Mouse (Mus musculus): ENCODE data around the gene Gm36210. TPM values are rescaled to one million over a fixed set of nuclear protein-coding genes. Genes with fewer than 3 reads are reported as not detected.

Gene Gm36210
- polyA plus RNA-seq, 1 experiment from 2014 or later = 0.22 TPM

DNA sequence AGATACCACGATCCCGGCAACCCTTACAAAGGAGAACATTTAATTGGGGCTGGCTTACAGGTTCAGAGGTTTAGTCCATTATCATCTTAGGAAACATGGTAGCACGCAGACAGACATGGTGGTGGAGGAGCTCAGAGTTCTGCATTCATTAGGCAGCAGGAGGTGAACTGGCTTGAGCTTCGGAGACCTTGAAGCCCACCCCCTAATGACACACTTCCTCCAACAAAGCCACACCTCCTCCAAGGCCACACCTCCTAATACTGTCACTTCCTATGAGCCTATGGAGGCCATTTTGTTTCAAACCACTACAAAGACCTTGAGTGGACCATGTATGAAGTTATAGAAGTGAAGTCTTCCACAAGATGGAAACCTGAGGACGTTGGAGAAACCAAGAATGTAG is 5.9 kb upstream of the Gm36210 start:
- H3K27ac ChIP-seq (ENCODE audit: low read depth, low read length) = no peak overlapping the region
- no peak overlapping the region for H3K4me3 ChIP-seq (ENCODE audit: low read depth, low read length)
- H3K9ac ChIP-seq (ENCODE audit: low read depth, low read length) = no peak overlapping the region
- H3K27me3 ChIP-seq (replicated peaks; ENCODE audit: control insufficient read depth, insufficient read depth, low read length) = no peaks in the 10 kb centered on the region
- H3K36me3 ChIP-seq (ENCODE audit: control insufficient read depth, insufficient read depth, low read length) = no peaks in the 10 kb centered on the region
- no peak overlapping the region for H3K4me2 ChIP-seq
- WGBS = 56% methylated on average over 5 of the region's 5 CpGs
- DNase-seq (ENCODE audit: low spot score) = no peak
- no peaks in the 10 kb centered on the region for H3K9me3 ChIP-seq (ENCODE audit: control insufficient read depth, low read length)
- ATAC-seq (replicated peaks; ENCODE audit: low FRiP score) = no peak
- H3K4me1 ChIP-seq (replicated peaks; ENCODE audit: control insufficient read depth, insufficient read depth, low read length) = peaks cover 11% of the 10 kb centered on the region

DNA sequence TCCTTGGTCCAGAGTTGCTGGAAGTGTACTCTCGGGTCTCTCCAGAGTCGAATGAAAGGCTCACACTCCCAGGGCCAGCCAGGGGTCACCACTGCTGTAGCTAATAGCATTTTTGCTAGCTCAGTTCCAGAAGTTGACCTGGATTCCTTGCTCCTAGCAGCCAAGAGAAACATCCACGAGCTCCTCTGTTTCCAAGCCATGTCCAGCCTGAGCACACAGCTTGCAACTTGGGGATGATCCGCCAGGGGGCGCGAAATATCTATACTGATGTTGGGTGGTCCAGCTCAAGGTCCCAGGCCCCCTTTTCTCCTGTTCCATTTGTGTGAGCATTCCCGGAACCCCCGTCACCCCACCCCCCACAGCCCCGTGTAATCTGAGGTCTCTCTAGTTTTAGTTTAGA is 5.2 kb upstream of the Gm36210 start:
- ATAC-seq (replicated peaks; ENCODE audit: low FRiP score) (no peak), DNase-seq (ENCODE audit: low spot score) (no peak)
- no peaks in the 10 kb centered on the region for H3K36me3 ChIP-seq (ENCODE audit: control insufficient read depth, insufficient read depth, low read length)
- H3K9ac ChIP-seq (ENCODE audit: low read depth, low read length) = no peak overlapping the region
- no peaks in the 10 kb centered on the region for H3K9me3 ChIP-seq (ENCODE audit: control insufficient read depth, low read length)
- H3K4me1 ChIP-seq (replicated peaks; ENCODE audit: control insufficient read depth, insufficient read depth, low read length) = peaks cover 10% of the 10 kb centered on the region
- no peak overlapping the region for H3K4me2 ChIP-seq
- no peak overlapping the region for H3K27ac ChIP-seq (ENCODE audit: low read depth, low read length)
- WGBS = 31% methylated on average over 9 of the region's 9 CpGs
- H3K4me3 ChIP-seq (ENCODE audit: low read depth, low read length) = no peak overlapping the region
- no peaks in the 10 kb centered on the region for H3K27me3 ChIP-seq (replicated peaks; ENCODE audit: control insufficient read depth, insufficient read depth, low read length)

DNA sequence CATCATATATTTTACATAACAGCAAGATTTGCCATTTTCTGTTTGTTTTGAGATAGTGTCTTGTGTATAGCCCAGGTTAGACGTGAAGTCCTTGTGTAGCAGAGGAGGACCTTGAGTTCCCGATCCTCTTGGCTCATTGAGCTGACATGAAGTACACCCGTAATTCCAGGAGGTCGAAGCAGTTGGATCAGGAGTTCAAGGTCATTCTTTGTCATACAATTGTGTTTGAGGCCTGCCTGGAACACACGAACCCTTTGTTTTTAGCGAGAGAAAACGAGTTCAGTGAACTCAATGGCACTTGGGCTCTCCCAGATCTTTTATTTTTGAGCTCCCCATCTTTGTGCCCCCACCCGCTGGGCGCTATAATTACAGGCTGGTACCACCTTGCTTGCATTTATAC is 3.9 kb downstream of the Gm36210 start:
- H3K4me3 ChIP-seq (ENCODE audit: low read depth, low read length) = no peak overlapping the region
- H3K4me1 ChIP-seq (replicated peaks; ENCODE audit: control insufficient read depth, insufficient read depth, low read length) = peaks cover 7% of the 10 kb centered on the region
- WGBS = 79% methylated on average over 9 of the region's 9 CpGs
- H3K4me2 ChIP-seq = no peak overlapping the region
- H3K36me3 ChIP-seq (ENCODE audit: control insufficient read depth, insufficient read depth, low read length) = no peaks in the 10 kb centered on the region
- no peaks in the 10 kb centered on the region for H3K27me3 ChIP-seq (replicated peaks; ENCODE audit: control insufficient read depth, insufficient read depth, low read length)
- H3K27ac ChIP-seq (ENCODE audit: low read depth, low read length) = no peak overlapping the region
- DNase-seq (ENCODE audit: low spot score) = peak; percentile 12
- H3K9me3 ChIP-seq (ENCODE audit: control insufficient read depth, low read length) = no peaks in the 10 kb centered on the region
- no peak for ATAC-seq (replicated peaks; ENCODE audit: low FRiP score)
- no peak overlapping the region for H3K9ac ChIP-seq (ENCODE audit: low read depth, low read length)

DNA sequence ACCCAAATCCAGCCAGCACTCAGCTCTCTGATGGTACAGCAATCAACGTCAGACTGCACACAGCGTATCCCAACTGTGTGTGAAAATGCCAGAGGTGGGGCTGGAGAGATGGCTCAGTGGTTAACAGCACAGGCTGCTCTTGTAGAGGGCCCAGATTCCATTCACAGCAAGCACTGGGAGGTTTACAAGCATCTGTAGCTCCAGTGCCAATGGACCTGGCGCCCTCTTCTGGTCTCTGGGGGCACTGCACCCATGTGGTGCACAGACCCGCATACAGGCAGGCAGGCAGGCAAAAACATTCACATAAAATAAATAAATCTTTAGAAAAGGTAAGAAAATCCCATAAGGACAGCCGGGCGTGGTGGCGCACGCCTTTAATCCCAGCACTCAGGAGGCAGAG is 5.1 kb downstream of the Gm36210 start:
- H3K36me3 ChIP-seq (ENCODE audit: control insufficient read depth, insufficient read depth, low read length) = no peaks in the 10 kb centered on the region
- no peak overlapping the region; the same call in 1 of the 2 replicates for H3K27ac ChIP-seq (ENCODE audit: low read depth, low read length)
- peak; percentile 75 for DNase-seq (ENCODE audit: low spot score)
- H3K27me3 ChIP-seq (replicated peaks; ENCODE audit: control insufficient read depth, insufficient read depth, low read length) = no peaks in the 10 kb centered on the region
- ATAC-seq (replicated peaks; ENCODE audit: low FRiP score) = no peak
- WGBS = 48% methylated on average over 8 of the region's 8 CpGs
- no peaks in the 10 kb centered on the region for H3K9me3 ChIP-seq (ENCODE audit: control insufficient read depth, low read length)
- no peak overlapping the region for H3K9ac ChIP-seq (ENCODE audit: low read depth, low read length)
- peak overlapping the region; percentile 66 for H3K4me2 ChIP-seq
- H3K4me3 ChIP-seq (ENCODE audit: low read depth, low read length) = no peak overlapping the region
- peaks cover 7% of the 10 kb centered on the region for H3K4me1 ChIP-seq (replicated peaks; ENCODE audit: control insufficient read depth, insufficient read depth, low read length)

DNA sequence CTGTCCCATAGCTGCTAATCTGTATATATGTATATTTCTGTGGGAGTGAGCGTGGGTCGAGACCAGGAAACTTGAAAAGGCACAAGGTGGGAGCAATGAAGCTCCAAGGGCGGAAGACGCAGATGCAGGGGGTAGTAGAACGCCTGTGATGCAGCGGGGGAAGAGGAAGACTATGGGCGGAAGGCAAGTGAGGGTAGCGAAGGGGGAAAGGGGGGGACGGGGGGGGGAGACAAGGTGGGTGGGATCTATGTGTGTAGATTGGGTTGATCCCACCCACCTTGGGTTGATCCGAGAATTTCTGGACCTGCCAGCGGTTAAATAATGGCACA is 5.8 kb downstream of the Gm36210 start:
- WGBS = 12% methylated on average over 11 of the region's 11 CpGs
- ATAC-seq (replicated peaks; ENCODE audit: low FRiP score) = peak; percentile 37; the same call in 1 of the 2 replicates

DNA sequence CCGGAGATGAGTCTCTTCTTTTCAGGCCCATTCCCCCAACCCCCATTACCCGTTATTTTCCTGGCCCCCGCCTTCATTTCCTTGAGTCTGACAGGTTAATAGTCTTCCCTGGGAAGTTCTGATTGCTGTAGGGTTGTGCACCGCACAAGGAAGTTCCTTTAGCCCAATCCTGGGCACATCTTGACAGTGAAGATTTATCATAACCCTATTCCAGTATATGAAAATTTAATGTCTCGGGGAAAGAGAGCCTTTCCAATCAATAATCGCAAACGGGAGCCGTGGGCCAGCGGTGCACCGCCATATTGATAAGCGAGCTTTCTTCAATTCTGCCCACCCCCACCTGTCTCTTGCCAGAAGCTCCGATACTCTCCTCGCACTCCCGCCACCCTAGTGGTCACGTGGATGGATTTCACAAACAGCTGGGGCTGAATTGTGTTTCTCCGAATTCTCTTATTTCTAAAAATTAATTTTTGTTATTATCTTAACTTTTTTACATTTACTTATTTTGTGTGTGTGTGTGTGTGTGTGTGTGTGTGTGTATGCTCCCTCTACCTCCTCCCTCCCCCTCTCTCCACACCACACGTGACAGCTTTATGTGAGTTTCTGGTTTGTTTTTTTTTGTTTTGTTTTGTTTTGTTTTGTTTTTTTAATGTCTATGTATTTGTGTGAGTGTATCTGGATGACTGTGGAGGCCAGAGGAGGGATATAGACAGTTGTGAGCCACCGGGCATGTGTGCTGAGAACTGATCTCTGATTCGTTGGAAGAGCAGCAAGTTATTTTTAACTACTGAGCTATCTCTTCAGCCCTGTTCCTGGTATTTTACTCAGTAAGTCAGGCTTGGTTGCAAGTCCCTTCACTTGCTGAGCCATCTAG is 6.4 kb downstream of the Gm36210 start:
- Histone ChIP-seq H3K27ac (ENCODE audit: low read depth, low read length) (peak overlapping the region; percentile 47), H3K36me3 (ENCODE audit: control insufficient read depth, insufficient read depth, low read length) (no peaks in the 10 kb centered on the region), H3K9ac (ENCODE audit: low read depth, low read length) (peak overlapping the region; percentile 57), H3K4me1 (replicated peaks; ENCODE audit: control insufficient read depth, insufficient read depth, low read length) (peaks cover 7% of the 10 kb centered on the region), H3K9me3 (ENCODE audit: control insufficient read depth, low read length) (no peaks in the 10 kb centered on the region), H3K27me3 (replicated peaks; ENCODE audit: control insufficient read depth, insufficient read depth, low read length) (no peaks in the 10 kb centered on the region), H3K4me3 (ENCODE audit: low read depth, low read length) (peak overlapping the region; percentile 38), H3K4me2 (peak overlapping the region; percentile 66)
- ATAC-seq (replicated peaks; ENCODE audit: low FRiP score) (peak; percentile 84), DNase-seq (ENCODE audit: low spot score) (no peak)
- WGBS = 5% methylated on average over 19 of the region's 19 CpGs

More for the DNA sequence above, 5.8 kb downstream of the Gm36210 start:
- DNase-seq (ENCODE audit: low spot score) = peak; percentile 43
- Histone ChIP-seq H3K36me3 (ENCODE audit: control insufficient read depth, insufficient read depth, low read length) (no peaks in the 10 kb centered on the region), H3K9me3 (ENCODE audit: control insufficient read depth, low read length) (no peaks in the 10 kb centered on the region), H3K4me1 (replicated peaks; ENCODE audit: control insufficient read depth, insufficient read depth, low read length) (peaks cover 7% of the 10 kb centered on the region), H3K9ac (ENCODE audit: low read depth, low read length) (peak overlapping the region; percentile 57), H3K27ac (ENCODE audit: low read depth, low read length) (peak overlapping the region; percentile 47), H3K4me3 (ENCODE audit: low read depth, low read length) (peak overlapping the region; percentile 38), H3K27me3 (replicated peaks; ENCODE audit: control insufficient read depth, insufficient read depth, low read length) (no peaks in the 10 kb centered on the region), H3K4me2 (peak overlapping the region; percentile 66)

DNA sequence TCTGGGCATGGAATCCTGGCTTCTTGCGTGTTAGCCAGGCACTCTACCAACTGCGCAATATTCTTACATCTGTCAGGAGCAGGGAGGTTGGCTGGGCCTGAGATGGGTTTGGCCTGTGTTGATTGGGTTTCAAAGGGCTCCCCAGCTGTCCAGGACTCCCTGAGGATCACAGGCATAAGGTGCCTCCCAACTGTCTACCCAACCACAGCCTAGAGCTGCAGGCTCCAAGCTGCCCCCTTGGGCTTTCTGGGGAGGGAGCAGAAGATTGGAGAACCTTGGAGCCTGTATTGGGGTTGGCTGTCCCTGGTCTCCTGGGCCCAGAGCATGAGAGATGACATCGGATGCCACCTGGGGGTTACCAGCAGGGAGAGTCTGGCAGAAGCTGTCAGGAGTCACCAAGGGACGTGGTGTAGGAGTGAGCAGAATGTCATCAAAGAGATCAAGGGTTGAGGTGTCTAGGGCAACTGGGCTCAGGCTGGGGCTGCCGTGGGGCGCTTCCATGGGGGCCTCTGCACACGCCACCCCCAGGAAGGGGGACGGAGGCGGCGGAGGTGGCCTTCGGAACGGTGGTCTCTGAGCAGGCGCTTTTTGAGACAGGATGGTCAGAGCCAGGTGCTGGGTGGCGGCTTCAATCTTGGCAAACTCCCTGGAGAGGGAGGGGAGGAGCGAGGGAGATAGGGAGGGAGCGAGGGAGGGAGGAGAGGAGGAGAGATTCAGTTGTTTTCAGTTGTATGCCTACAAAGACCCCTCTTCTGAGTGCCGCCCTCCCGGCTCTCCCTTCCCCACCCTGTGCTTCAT is 7.3 kb downstream of the Gm36210 start:
- H3K4me2 ChIP-seq = peak overlapping the region; percentile 66
- 21% methylated on average over 18 of the region's 18 CpGs for WGBS
- DNase-seq (ENCODE audit: low spot score) (no peak), ATAC-seq (replicated peaks; ENCODE audit: low FRiP score) (no peak)
- no peaks in the 10 kb centered on the region for H3K9me3 ChIP-seq (ENCODE audit: control insufficient read depth, low read length)
- H3K4me3 ChIP-seq (ENCODE audit: low read depth, low read length) = peak overlapping the region; percentile 38
- H3K27ac ChIP-seq (ENCODE audit: low read depth, low read length) = no peak overlapping the region
- H3K36me3 ChIP-seq (ENCODE audit: control insufficient read depth, insufficient read depth, low read length) = no peaks in the 10 kb centered on the region
- peak overlapping the region; percentile 57 for H3K9ac ChIP-seq (ENCODE audit: low read depth, low read length)
- peaks cover 7% of the 10 kb centered on the region for H3K4me1 ChIP-seq (replicated peaks; ENCODE audit: control insufficient read depth, insufficient read depth, low read length)
- H3K27me3 ChIP-seq (replicated peaks; ENCODE audit: control insufficient read depth, insufficient read depth, low read length) = no peaks in the 10 kb centered on the region

DNA sequence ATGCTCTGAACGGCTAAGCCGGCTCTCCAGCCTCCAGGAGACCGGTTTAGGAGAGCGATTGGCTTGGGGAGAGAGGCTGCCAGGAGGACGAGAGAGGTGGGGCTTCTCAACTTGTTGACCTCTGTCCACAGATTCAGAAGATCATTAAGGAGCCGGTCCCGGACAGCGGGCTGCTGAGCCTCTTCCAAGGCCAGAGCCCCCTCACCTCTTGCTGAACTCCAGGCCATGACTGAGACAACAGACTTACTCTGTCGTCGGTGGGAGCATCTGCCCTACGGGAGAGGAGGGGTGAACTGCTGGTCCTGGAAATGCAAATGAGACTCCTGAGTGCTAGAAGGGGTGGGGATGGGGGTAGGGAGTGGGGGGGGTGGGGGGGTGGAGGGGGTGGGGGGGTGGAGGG is 11.1 kb downstream of the Gm36210 start:
- Histone ChIP-seq H3K4me2 (no peak overlapping the region), H3K9ac (ENCODE audit: low read depth, low read length) (no peak overlapping the region), H3K4me1 (replicated peaks; ENCODE audit: control insufficient read depth, insufficient read depth, low read length) (peaks cover 7% of the 10 kb centered on the region), H3K4me3 (ENCODE audit: low read depth, low read length) (no peak overlapping the region), H3K36me3 (ENCODE audit: control insufficient read depth, insufficient read depth, low read length) (no peaks in the 10 kb centered on the region), H3K27me3 (replicated peaks; ENCODE audit: control insufficient read depth, insufficient read depth, low read length) (no peaks in the 10 kb centered on the region), H3K9me3 (ENCODE audit: control insufficient read depth, low read length) (no peaks in the 10 kb centered on the region), H3K27ac (ENCODE audit: low read depth, low read length) (no peak overlapping the region)
- no peak for DNase-seq (ENCODE audit: low spot score)
- ATAC-seq (replicated peaks; ENCODE audit: low FRiP score) = no peak
- 62% methylated on average over 11 of the region's 11 CpGs for WGBS
